Mouse (Mus musculus): ENCODE measurements around the gene Klk1b16.
"Not testable (repeated sequence)": the region's sequence is repeated elsewhere in the genome, so short reads cannot be mapped to it uniquely, and the experiment has no call there.

Gene Klk1b16

DNA sequence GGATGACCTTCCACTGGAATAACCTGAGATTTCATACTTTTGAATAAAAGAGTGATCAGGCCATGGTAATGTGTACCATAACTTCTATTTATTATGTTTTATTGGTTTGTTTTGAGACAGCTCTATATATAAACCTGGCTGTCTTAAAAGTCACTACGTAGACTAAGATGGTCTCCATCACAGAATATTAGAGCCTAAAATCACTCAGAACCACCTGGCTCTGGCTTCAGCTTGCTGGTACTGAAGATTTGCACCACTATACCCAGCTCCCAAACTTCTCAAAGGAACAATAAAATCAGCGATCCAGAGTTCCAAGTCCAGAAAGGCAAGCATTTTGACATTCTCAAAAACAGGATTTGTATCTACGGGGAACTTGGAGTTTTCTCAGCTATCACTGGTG, at the start of gene Klk1b16:
Klk1b16 (plus strand) TSS at position 301 of the 400 bp plus-strand sequence.
- no peak for DNase-seq (ENCODE audit: low spot score in 2 of 2)

DNA sequence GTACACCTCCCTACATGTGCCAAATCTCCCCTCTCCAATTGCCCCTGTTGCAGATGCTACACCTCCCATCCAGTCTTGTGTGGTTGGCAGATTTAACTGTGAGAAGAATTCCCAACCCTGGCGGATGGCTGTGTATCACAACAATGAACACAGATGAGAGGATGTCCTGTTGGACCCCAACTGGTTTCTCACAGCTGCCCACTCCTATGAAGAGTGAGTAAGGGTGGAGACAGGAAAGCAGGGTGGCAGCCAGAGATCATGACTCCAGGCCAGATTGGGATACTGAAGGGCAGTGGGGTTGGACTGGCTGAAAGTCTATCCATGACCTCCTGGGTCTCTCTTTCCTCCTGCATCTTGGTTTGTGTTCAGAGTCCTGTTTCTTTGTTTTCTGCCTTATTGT, 40.5 kb upstream of the Klk1b16 start:
- no peak for DNase-seq (ENCODE audit: low spot score in 2 of 2)

GRCm38 (mm10) chr7:44102028-44102427, 34.5 kb upstream of the Klk1b16 start, which contains the start of gene Klk1b21:
Gene Klk1b21 (plus strand): TSS chr7:44102328.
- DNase-seq (ENCODE audit: low spot score in 2 of 2): not testable (repeated sequence)

DNA sequence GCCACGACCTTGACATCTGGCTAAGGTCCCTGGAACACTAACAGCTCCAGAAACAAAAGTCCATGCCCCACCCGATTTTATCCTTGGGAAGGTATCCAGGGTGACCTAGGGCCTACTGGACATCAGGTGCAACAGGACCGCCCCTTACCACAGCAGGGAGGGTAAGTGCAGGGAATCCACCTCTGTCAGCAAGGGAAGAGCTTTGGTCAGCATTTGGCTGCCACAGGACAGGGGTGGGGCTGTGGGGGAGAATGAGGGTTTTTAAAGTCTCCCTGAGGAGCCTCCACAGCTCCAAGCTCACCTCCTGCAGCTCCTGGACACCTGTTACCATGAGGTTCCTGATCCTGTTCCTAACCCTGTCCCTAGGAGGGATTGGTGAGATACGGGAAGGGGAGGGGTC, 24.2 kb upstream of the Klk1b16 start, which contains the start of gene Klk1b22:
Klk1b22 (plus strand) TSS at position 301 of the 400 bp plus-strand sequence.
- DNase-seq (ENCODE audit: low spot score in 2 of 2): no peak

GRCm38 (mm10) chr7:44123445-44123844, 13.1 kb upstream of the Klk1b16 start:
- no peak for DNase-seq (ENCODE audit: low spot score in 2 of 2)

DNA sequence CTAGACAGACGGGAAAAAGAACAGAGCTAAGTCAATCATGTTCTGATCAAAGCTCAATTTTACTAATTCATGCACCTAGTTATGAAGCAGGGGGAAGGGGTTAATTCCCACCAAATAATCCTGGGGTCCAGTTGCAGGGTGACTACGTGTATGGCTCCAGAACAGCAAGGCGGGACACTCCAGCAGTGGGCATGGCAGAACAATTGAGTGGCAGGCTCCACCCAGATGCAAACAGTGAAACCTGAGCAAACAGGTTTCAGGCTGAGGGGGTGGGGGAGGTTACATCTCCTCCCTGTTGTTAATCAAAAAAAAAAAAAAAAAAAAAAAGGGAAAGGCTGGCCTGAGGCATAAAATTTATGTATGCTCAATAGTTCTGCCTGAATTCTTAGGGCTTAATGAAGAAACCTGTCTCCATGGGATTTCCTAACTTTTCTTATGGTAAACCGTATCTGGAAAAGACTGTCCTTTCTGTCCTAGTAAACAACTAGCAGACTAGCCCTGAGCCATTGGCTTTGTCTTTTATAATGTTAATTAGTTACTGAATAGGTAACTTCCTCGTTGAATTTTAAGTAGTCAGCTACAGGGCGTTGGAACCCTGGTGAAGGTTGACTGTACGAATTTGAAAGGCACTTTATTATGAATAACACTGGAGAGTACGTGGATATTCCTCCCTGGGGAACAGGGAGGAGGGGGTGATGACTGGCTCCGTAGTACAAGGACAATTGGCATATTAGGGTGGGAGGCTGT, 42.9 kb downstream of the Klk1b16 start:
- DNase-seq (ENCODE audit: low spot score in 2 of 2): no peak

DNA sequence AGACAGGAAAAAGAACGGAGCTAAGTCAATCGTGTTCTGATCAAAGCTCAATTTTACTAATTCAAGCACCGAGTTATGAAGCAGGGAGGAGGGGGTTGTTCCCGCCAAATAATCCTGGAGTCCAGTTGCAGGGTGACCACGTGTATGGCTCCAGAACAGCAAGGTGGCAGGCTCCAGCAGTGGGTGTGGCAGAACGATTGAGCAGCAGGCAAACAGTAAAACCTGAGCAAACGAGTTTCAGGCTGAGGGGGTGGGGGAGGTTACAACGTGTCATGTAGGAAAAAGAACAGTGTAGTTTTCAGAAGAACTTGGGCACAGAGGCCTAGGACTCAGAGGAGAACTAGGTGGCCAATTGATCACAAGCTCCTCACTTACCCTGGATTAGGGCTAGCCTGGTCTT, 49.9 kb downstream of the Klk1b16 start:
- DNase-seq (ENCODE audit: low spot score in 2 of 2): not testable (repeated sequence)

GRCm38 (mm10) chr7:44187936-44188335, 51.4 kb downstream of the Klk1b16 start, which contains the start of gene Klk1b24:
Gene Klk1b24 (plus strand): TSS chr7:44188236.
- not testable (repeated sequence) for DNase-seq (ENCODE audit: low spot score in 2 of 2)

All from natural killer cell, adult 2 months (primary cell).